Mouse (Mus musculus): ENCODE results near the gene Tbc1d1. TPM values are rescaled to one million over a fixed set of nuclear protein-coding genes. Genes with fewer than 3 reads are reported as not detected.
"Not testable (repeated sequence)": the region's sequence is repeated elsewhere in the genome, so short reads cannot be mapped to it uniquely, and the experiment has no call there.

Tbc1d1 gene
- total RNA-seq, 2 experiments from 2014 or later = 37.3 to 54.6 TPM

- no peak for ATAC-seq (ENCODE audit: poor library complexity, severe bottlenecking)
Measured at GRCm38 (mm10) chr5:64345181-64345735, 189.2 kb downstream of the Tbc1d1 start.

DNA sequence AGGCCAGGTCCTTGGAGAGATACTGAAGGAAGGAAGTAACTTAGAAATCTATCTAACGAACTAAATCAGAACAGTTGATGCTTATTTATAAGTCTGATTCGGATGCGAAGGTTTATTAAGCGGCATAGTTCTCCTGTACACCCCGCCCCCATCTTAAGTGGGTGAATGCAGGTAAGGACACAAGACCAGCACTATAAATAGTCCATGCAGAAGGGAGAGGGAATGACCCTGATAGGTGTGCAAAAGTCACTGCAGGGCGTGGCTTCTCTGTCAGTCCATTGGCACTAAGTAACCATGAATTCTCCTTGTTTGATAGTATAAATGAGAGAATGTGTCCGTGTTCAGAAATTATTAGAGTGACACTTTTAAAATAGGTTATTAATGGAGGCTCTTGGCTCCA is 189.7 kb downstream of the Tbc1d1 start:
- ATAC-seq (ENCODE audit: poor library complexity, severe bottlenecking) = no peak

GRCm38 (mm10) chr5:64346343-64346885 is 190.3 kb downstream of the Tbc1d1 start:
- no peak for ATAC-seq (ENCODE audit: poor library complexity, severe bottlenecking)

DNA sequence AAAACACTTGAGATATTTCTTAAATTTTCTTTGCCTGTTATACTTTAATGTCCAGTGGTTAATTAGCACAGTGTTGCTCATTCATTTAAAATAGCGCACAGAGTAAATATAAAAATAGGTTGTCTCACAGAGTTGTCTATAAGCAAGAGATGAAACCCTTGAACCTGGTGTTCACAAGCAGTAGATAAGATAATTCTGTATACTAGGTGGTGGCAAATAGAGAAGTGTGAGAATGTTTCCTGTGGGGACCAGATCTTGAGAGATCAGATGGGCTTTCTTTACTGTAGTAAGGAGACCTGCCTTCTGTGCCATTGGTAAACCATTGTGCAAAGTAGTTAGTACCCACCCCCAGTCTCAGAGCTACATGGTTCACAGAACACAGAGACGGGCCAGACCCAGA is 192.1 kb downstream of the Tbc1d1 start:
- no peak for ATAC-seq (ENCODE audit: poor library complexity, severe bottlenecking)

DNA sequence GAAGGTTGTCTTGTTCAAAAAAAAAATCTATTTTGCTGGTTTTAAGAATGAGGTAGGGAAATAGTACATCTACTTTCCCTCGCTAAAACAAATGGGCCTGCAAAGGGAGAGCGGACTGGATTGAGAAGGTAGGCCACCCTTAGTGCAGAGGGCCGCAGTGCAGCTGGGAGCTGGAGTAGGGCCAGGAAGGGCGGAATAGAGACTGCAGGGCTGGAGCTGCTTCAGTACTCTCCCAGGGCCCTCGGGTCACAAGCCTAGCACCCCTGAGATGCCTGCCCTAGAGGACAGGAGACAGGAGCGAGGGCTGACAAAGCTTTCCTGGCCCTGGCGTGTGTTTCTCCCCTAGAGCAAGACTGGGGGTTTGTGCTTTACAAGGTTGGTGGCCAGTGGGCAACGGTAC is 192.7 kb downstream of the Tbc1d1 start:
- no peak for ATAC-seq (ENCODE audit: poor library complexity, severe bottlenecking)

DNA sequence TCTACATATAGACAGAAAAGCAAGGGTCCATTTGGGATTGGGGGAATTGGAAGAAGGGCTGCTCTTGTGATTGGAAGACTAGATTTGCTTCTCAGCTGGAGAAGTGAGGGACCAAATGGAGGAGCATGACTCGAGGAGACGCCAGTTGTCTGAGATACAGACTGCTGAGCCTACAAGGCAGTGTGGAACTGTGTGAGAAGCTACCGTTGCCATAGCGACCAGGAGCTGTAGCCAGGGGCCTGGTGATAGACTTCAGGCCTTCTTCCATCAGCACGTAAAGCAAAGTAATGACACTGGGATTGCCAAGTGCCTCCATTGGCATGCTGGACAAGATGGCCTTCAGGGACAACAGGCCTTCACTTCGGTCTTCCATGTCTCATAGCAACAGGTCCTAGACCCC is 195.9 kb downstream of the Tbc1d1 start:
- no peak for ATAC-seq (ENCODE audit: poor library complexity, severe bottlenecking)

DNA sequence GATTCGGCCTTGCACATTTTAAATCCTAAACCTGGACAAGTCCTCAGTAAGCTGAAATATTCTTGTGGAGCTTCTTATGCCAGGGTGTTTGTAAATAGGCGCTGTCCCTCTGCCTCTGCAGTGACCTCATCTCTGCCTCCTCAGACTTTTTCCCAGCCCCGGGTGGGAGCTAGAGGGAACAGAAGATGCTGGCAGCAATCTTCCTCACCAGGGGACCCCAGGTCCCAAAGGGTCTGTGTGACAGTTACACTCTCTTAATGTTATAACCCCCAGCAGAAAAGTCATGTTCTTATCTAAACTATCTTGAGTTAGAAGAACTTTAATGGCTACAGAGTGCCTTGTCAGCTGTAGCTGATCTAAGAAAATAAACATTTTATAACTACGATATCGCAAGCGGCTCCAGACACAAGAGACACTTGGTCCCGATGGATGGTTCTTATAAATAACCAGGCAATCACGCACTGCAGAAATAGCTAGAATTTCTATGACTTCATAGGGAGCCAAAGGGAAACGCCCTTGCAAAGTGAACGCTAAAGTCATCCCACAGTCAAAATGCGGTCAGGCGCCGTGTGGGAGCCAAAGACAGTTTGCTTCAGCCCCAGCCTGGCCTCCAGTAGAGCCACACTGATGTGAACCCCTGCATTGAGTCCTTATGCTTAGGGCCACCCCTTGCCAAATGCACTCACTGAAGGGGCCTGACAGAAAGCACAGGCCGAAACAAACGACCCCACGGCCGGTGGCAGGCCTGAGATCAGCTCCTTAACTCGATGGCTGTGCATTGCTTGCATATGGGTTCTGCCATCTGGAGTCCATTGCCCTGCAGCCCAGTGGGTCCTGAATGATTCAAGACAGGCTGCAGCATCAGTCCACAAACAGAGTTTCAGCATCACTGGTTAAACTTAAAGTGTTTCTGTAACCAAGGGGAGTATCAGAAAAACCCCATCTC is 202.8 kb downstream of the Tbc1d1 start:
- no peak for ATAC-seq (ENCODE audit: poor library complexity, severe bottlenecking)

- ATAC-seq (ENCODE audit: poor library complexity, severe bottlenecking) = peak; percentile 86
Measured at GRCm38 (mm10) chr5:64360147-64360875, 204.2 kb downstream of the Tbc1d1 start.

- not testable (repeated sequence) for ATAC-seq (ENCODE audit: poor library complexity, severe bottlenecking)
Measured at GRCm38 (mm10) chr5:64360876-64361268, 204.8 kb downstream of the Tbc1d1 start.

DNA sequence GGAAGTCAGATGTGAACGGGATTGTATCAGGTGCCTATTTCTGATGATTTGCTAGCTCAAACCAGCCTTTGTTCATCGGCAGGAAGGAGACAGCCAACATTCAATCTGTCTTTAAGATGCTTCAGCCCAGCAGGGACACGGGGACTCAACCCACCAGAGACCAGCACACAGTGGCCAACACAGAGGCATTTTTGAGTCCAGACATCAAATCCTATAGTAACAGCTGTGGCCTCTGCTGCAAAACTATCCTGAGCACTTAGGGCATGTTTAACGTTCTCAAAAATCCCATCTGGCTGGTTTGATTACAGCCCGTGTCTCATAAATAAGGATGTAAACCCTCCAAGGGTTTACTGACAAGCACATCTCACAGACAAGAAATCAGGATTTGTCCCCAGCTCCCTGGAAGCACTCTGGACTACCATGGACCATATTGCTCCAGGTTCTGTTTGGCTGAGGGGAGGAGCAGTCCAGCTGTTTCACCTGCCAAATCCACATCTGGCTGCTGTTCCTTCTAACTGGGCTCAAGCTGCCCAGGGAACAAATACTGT is 207.8 kb downstream of the Tbc1d1 start:
- ATAC-seq (ENCODE audit: poor library complexity, severe bottlenecking) = no peak

DNA sequence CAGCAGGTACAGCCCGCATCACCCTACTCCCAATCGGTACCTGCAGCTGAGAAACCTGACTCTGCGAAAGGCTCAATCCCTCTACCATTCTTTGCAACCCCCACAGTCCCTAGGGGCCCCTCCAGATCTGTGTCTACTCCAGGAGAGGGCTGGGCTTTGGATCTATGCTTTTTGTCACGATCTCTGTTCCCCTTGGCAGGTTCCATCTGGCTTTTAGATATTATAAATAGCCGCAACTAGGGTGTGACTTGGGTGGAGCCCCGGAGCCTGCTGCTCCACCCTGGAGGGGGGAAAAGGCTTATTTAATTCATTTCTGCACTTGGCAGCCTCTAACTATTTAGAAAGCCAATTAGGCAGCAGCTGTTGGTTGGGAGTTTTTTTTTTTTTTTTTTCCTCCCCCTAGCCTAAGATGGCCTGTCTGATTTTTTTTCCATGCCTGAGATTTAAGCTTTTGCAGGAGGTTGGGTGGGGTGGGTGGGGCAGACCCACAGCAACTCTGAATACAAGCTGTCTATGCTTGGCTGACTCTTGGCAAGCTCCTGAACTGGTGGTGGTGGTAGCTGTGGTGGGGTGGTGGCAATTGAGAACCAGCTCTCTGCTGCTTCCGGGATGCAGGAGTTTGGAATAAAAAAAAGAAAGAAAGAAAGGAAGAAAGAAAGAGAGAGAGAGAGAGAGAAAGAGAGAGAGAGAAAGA is 208.5 kb downstream of the Tbc1d1 start:
- ATAC-seq (ENCODE audit: poor library complexity, severe bottlenecking) = peak; percentile 67

DNA sequence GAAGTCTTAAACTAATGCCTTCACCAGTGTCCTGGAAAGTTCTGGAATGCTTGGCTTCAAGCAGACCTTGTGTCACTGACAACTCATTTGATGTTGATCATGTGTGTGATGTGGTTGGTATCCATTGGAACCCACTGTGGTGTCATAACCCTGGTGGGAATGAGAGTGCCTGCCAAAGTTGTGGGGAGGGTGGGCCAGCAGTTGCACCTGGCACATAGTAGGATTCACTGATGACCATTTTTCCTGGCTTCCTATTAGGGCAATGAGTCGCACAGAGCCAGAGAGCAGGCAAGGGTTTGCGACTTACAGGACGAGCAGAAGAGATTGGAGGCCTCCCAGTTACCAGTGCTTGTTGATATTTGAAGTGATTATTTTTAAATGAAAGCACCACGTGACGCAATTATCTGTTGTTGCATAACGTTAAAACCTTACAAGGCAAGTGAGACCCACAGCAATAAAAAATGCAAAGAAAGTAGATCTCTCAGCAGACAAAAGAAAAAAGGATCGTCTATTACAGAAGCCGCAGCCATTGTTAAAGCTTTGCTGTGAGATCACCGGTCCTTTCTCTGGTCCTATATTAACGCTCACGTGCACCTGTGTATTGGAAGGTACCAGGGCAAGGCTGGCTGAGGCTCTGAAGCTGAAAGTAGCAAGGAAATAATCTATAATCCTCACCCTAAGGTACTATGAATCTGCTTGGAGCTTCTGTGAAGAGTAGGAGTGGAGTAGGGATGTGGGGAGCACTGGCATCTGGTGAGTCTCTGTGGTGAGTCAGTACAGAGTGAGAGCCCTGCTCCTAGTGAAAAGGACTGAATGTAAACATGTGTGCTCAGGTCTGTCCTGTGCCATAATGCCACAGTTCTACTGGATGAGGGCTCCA is 209.3 kb downstream of the Tbc1d1 start:
- no peak for ATAC-seq (ENCODE audit: poor library complexity, severe bottlenecking)

DNA sequence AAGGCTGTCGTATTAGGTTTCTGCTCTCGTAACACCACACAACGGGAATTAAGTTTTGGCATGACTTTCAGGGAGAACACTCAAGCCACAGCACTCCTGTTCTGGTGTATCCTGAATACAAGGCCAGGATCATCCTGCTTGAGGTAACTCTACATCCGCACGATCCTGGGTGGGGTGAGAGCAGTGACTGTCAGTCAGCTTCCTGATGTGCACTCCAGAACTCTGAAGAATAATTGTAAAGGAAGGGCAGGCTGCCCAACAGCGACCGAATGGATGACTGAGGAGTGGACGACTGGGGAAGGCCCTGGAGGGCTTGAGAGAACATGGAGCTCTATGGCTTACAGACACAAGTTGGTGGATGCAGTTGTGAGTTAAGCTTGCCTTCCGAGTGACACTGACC is 210.0 kb downstream of the Tbc1d1 start:
- ATAC-seq (ENCODE audit: poor library complexity, severe bottlenecking) = no peak

DNA sequence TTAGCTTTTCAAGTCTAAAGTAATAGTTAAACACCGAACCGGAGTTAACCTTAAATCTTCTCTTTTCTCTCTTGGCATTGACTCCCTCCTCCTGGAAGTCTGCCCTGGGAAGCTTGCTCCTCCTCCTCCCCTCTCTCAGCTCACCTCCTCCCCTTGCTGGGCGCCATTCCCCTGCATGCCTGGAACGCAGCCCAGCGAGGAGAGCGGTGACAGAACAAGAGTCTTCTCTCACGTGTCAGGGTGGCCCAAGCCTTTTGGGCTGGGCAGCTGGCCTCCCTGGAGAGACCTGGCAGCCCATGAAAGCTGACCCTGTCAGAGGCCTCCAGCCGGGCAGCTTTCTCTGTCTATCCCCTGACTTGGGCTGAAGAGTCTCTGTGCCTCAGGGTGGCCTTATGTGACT is 211.3 kb downstream of the Tbc1d1 start:
- ATAC-seq (ENCODE audit: poor library complexity, severe bottlenecking) = no peak

DNA sequence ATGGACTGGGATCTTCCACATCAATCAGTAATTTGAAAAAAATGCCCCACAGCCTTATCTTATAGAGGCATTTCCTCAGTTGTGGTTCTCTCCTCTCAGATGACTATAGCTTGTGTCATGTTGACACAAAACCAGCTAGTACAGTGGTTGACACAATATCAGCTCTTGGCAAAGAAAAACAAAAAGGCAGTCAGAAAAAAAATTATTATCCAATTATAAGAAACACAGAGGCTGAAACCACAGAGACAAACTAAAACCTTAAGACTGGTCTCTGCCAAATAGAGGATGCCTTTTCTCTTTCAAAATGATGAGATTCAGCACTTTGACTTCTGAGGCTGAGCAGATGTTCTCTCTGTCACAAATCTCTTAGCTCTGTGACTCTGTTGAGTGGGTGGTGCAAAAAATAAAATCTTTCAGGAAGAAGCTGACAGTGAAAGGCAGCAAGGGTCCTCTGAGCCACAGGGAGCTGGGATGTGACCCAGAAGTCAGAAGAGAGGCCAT is 215.3 kb downstream of the Tbc1d1 start:
- ATAC-seq (ENCODE audit: poor library complexity, severe bottlenecking) = 0 out of 2 replicates have a peak, but pooled peaks have one; percentile 44

GRCm38 (mm10) chr5:64372292-64372961 is 216.3 kb downstream of the Tbc1d1 start:
- no peak for ATAC-seq (ENCODE audit: poor library complexity, severe bottlenecking)

DNA sequence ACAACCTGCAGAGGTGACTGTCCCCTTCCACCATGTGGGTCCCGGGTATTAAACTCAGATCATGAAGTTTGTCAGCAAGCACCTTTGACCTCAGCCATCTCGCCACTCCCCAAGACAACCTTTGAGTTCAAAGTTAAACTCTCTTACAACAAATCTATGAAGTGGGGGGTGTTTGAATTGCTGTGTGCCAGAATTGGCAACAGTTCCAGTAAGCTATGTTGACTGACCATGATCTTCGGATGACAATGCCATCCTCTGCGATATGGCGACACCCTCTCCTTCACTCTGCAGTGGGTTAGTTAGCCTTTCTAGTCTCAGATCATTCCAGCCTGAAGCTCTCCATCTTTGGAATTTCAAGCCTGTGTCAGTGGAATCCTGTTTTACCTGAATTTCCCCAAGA is 217.6 kb downstream of the Tbc1d1 start:
- no peak for ATAC-seq (ENCODE audit: poor library complexity, severe bottlenecking)

DNA sequence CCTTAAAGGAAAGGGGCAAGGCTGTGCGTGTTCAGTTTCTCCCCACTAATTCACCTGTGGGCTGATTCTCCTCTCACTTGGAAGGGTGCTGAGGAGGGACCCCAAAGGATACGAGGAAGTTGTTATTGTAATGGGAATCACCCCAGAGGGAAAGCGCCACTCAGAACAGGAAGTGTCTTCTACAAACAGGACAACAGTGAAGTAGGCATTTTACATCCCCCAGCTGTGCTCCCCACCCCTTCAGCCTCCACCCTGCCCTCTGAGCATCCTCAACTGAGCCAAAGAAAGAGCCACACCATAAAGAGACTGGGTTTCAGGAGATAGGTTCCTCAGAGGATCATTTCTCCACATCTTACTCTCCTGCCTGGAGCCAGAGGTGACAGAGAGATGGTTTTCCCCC is 219.7 kb downstream of the Tbc1d1 start:
- ATAC-seq (ENCODE audit: poor library complexity, severe bottlenecking) = no peak

- no peak for ATAC-seq (ENCODE audit: poor library complexity, severe bottlenecking)
Measured at GRCm38 (mm10) chr5:64376466-64376865, 220.4 kb downstream of the Tbc1d1 start.

Measured in megakaryocyte, adult 5-6 weeks (primary cell).